Mouse (Mus musculus) embryonic fibroblast, embryonic 13.5 days (primary cell): Measurements from ENCODE around the gene Aim2.

ENCODE experiments used
- CTCF ChIP-seq: IDR thresholded peaks from 2 replicates; pipeline ENCODE4 v1.5.1; 2011; ENCODE audit warnings: mild to moderate bottlenecking, control low read depth, low read length, moderate library complexity, borderline replicate concordance; ENCODE audit not compliant: insufficient read depth
- POLR2A ChIP-seq: IDR thresholded peaks from 2 replicates; pipeline ENCODE4 v1.6.1; 2011; ENCODE audit warnings: low read depth, mild to moderate bottlenecking, control low read depth, low read length, moderate library complexity

DNA sequence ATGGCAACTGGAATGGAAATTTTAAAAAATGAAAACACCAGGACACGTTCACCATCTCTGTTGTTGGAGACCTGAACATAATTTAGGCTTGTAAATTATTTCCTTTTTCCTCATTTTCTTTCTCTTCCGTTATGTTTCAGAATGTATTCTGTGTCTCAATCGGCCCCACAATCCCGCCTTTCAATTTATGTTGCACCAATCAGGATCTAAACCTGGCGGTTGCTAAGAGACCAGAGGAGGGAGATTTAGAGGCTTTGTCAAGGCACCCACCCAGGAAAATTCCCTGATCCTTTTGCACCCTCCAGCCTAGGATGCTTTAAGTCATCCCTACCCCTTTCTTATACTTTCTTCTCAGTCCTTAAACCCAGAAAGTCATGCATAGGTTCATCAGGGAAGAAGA is 20.9 kb upstream of the Aim2 start:
- no peak for TF ChIP-seq POLR2A
- no peak for TF ChIP-seq CTCF
